Mouse (Mus musculus) MEL (cell line): ENCODE measurements around the gene Msi2. TPM values are rescaled to one million over a fixed set of nuclear protein-coding genes. Genes with fewer than 3 reads are reported as not detected.

Experiments used
- DNase-seq: peaks from one replicate; pipeline ENCODE4 v3.0.0; 2011; ENCODE audit warnings: low read depth, low spot score
- H3K27ac ChIP-seq: 2 replicates; pipeline ENCODE4 v1.5.1; 2012; ENCODE audit warnings: low read depth, mild to moderate bottlenecking, control low read depth, low read length, moderate library complexity; ENCODE audit not compliant: control insufficient read depth
- H3K27me3 ChIP-seq, 2 experiments: fragments of 150-350 bp in 1 of 2; sonication (generic) in 1 of 2; 2 replicates each; pipeline ENCODE4 v1.6.1; 2012; ENCODE audit warnings: low read length in 2 of 2, mild to moderate bottlenecking in 2 of 2, improper control_type of control experiment in 1 of 2, moderate library complexity in 1 of 2; ENCODE audit not compliant: insufficient read depth in 2 of 2, control insufficient read depth in 1 of 2
- H3K36me3 ChIP-seq, 2 experiments: 2 replicates each; pipeline ENCODE4 v1.6.1; 2012 to 2014; ENCODE audit warnings: low read length in 2 of 2, improper control_type of control experiment in 1 of 2, inconsistent platforms in 1 of 2, mild to moderate bottlenecking in 1 of 2; ENCODE audit not compliant: insufficient read depth in 2 of 2, control insufficient read depth in 1 of 2
- H3K4me1 ChIP-seq, 2 experiments: fragments of 150-350 bp in 1 of 2; sonication (generic) in 1 of 2; 2 replicates each; pipeline ENCODE4 v1.6.1; 2012; ENCODE audit warnings: low read length in 2 of 2, improper control_type of control experiment in 1 of 2, mild to moderate bottlenecking in 1 of 2; ENCODE audit not compliant: insufficient read depth in 2 of 2, control insufficient read depth in 1 of 2
- H3K4me3 ChIP-seq, 2 experiments: fragments of 150-350 bp in 1 of 2; sonication (generic) in 1 of 2; 2 replicates each; pipeline ENCODE4 v1.5.1; 2012; ENCODE audit warnings: low read depth in 2 of 2, low read length in 2 of 2, mild to moderate bottlenecking in 2 of 2, moderate library complexity in 2 of 2, control low read depth in 1 of 2, improper control_type of control experiment in 1 of 2; ENCODE audit not compliant: control insufficient read depth in 1 of 2, insufficient read depth in 1 of 2
- H3K79me2 ChIP-seq: 2 replicates; pipeline ENCODE4 v1.6.1; 2012; ENCODE audit warnings: mild to moderate bottlenecking, low read length, moderate library complexity; ENCODE audit not compliant: control insufficient read depth, poor library complexity, insufficient read depth
- H3K9ac ChIP-seq: 2 replicates; pipeline ENCODE4 v1.6.1; 2012; ENCODE audit warnings: low read depth, mild to moderate bottlenecking, control low read depth, low read length, moderate library complexity; ENCODE audit not compliant: control insufficient read depth, poor library complexity, severe bottlenecking
- H3K9me3 ChIP-seq: fragments of 150-350 bp; sonication (generic); replicated peaks from 2 replicates; pipeline ENCODE4 v1.6.1; 2012; ENCODE audit warnings: mild to moderate bottlenecking, low read length, improper control_type of control experiment, moderate library complexity; ENCODE audit not compliant: insufficient read depth
- CHD1 ChIP-seq: IDR thresholded peaks from 2 replicates; pipeline ENCODE4 v1.6.1; 2012; ENCODE audit warnings: low read depth, mild to moderate bottlenecking, inconsistent platforms, low read length, improper control_type of control experiment
- EP300 ChIP-seq, 2 experiments: IDR thresholded peaks; 2 replicates each; pipeline ENCODE4 v1.6.1; 2011; ENCODE audit warnings: improper control_type of control experiment in 2 of 2, low read length in 2 of 2, low read depth in 1 of 2, mild to moderate bottlenecking in 1 of 2
- ETS1 ChIP-seq: IDR thresholded peaks from 2 replicates; pipeline ENCODE4 v1.6.1; 2012; ENCODE audit warnings: low read depth, mild to moderate bottlenecking, inconsistent platforms, low read length, improper control_type of control experiment, moderate library complexity
- GABPA ChIP-seq: IDR thresholded peaks from 2 replicates; pipeline ENCODE4 v1.6.1; 2012; ENCODE audit warnings: low read depth, mild to moderate bottlenecking, inconsistent platforms, low read length, improper control_type of control experiment, moderate library complexity
- GATA1 ChIP-seq: IDR thresholded peaks from 2 replicates; pipeline ENCODE4 v1.6.1; 2011; ENCODE audit warnings: low read depth, low read length, improper control_type of control experiment
- MAZ ChIP-seq: IDR thresholded peaks from 2 replicates; pipeline ENCODE4 v1.6.1; 2012; ENCODE audit warnings: low read depth, mild to moderate bottlenecking, inconsistent platforms, low read length, improper control_type of control experiment
- MYC ChIP-seq: IDR thresholded peaks from 2 replicates; pipeline ENCODE4 v1.6.1; 2011; ENCODE audit warnings: low read depth, mild to moderate bottlenecking, low read length, improper control_type of control experiment, moderate library complexity
- NRF1 ChIP-seq: IDR thresholded peaks from 2 replicates; pipeline ENCODE4 v1.6.1; 2014; ENCODE audit warnings: low read depth, mild to moderate bottlenecking, inconsistent platforms, low read length, improper control_type of control experiment, moderate library complexity; ENCODE audit not compliant: poor library complexity, insufficient read depth, severe bottlenecking
- POLR2A ChIP-seq, 2 experiments: IDR thresholded peaks; 2 replicates each; pipeline ENCODE4 v1.6.1; 2011 to 2012; ENCODE audit warnings: low read length in 2 of 2, mild to moderate bottlenecking in 2 of 2, control low read depth in 1 of 2, improper control_type of control experiment in 1 of 2, low read depth in 1 of 2, moderate library complexity in 1 of 2; ENCODE audit not compliant: control insufficient read depth in 1 of 2, insufficient read depth in 1 of 2, poor library complexity in 1 of 2
- POLR2AphosphoS5 ChIP-seq: IDR thresholded peaks from 2 replicates; pipeline ENCODE4 v1.6.1; 2012; ENCODE audit warnings: low read depth, borderline replicate concordance, mild to moderate bottlenecking, inconsistent platforms, low read length, moderate library complexity, mixed read lengths
- RAD21 ChIP-seq: IDR thresholded peaks from 2 replicates; pipeline ENCODE4 v1.6.1; 2011; ENCODE audit warnings: mild to moderate bottlenecking, low read depth, low read length, improper control_type of control experiment
- SIN3A ChIP-seq: IDR thresholded peaks from 2 replicates; pipeline ENCODE4 v1.6.1; 2012; ENCODE audit warnings: low read length, improper control_type of control experiment, inconsistent platforms
- TAL1 ChIP-seq: IDR thresholded peaks from 2 replicates; pipeline ENCODE4 v1.6.1; 2012; ENCODE audit warnings: mild to moderate bottlenecking, inconsistent platforms, low read length, moderate library complexity, mixed read lengths
- TBP ChIP-seq: IDR thresholded peaks from 2 replicates; pipeline ENCODE4 v1.8.0; 2011; ENCODE audit warnings: low read depth, low read length, improper control_type of control experiment
- UBTF ChIP-seq: IDR thresholded peaks from 2 replicates; pipeline ENCODE4 v1.6.1; 2012; ENCODE audit warnings: low read depth, mild to moderate bottlenecking, inconsistent platforms, low read length, improper control_type of control experiment, moderate library complexity, borderline replicate concordance; ENCODE audit not compliant: insufficient read depth
- USF1 ChIP-seq: IDR thresholded peaks from 2 replicates; pipeline ENCODE4 v1.6.1; 2014; ENCODE audit warnings: low read depth, mild to moderate bottlenecking, inconsistent platforms, low read length, improper control_type of control experiment, moderate library complexity
- ZC3H11A ChIP-seq: IDR thresholded peaks from 2 replicates; pipeline ENCODE4 v1.6.1; 2012; ENCODE audit warnings: low read depth, mild to moderate bottlenecking, inconsistent platforms, low read length, improper control_type of control experiment
- ZMIZ1 ChIP-seq: IDR thresholded peaks from 2 replicates; pipeline ENCODE4 v1.6.1; 2012; ENCODE audit warnings: low read depth, mild to moderate bottlenecking, inconsistent platforms, low read length, improper control_type of control experiment, moderate library complexity
- ZNF384 ChIP-seq: IDR thresholded peaks from 2 replicates; pipeline ENCODE4 v1.6.1; 2012; ENCODE audit warnings: low read depth, mild to moderate bottlenecking, inconsistent platforms, low read length, improper control_type of control experiment
- polyA plus RNA-seq, 2 experiments: library from polyadenylated mRNA; stranded (reverse) in 1 of 2; unstranded in 1 of 2; fragments of >175 nt in 1 of 2; fragments of >200 nt in 1 of 2; gene quantifications; 2 replicates each; pipeline versions ENCODE4 v1.2.1 to v1.2.4; 2012; ENCODE audit warnings: low replicate concordance in 2 of 2, low read depth in 1 of 2; ENCODE audit not compliant: insufficient read length in 2 of 2, insufficient read depth in 1 of 2, missing spikeins in 1 of 2
- total RNA-seq: library from RNA; depleted of rRNA; stranded (reverse); fragments of 300-350 nt; gene quantifications from 2 replicates; pipeline ENCODE4 v1.2.3, GENCODE M21; 2012

The Msi2 gene
- total and polyA plus RNA-seq, 3 experiments, result 16.2 to 29.7 TPM; not detected in 1

DNA sequence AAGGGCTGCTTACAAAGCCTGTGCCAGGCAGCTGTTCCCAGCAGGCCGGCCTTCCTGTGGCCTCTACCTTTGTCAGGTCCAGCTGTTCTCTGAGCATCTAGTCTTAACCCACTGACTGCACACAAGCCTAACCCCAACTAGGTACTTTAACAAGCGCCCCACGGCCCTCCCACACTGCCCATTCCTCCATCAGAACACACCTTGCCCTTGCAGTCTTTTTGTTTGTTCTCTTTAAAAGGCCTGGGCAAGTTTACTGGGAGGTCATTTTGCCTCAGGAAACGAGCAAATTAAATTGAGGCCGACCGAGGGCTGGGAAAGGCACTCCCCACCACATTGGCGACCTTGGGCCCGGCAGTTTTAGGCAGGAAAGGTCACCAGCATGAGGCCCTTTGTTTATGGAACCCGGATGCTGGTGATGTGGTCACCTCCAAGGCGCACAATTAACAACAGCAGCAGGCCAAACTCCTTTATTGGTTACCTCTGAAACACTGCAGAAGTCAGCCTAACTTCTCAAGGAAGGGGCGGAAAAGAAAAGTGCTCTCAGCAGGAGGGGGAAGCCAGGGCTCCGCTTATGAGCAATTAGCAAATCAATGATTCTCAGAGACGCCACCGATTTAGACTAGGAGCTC is 28.4 kb downstream of the Msi2 start:
- Histone ChIP-seq H3K27ac (no peak overlapping the region), H3K4me1 (no peaks in the 10 kb centered on the region), H3K27me3 (no peaks in the 10 kb centered on the region), H3K9ac (no peak overlapping the region), H3K4me3 (no peak overlapping the region), H3K36me3 (peaks cover 0 to 7% of the 10 kb centered on the region in 2 experiments; a peak in 1 of 4 replicates), H3K9me3 (no peaks in the 10 kb centered on the region), H3K79me2 (no peaks in the 10 kb centered on the region)
- TF ChIP-seq ZMIZ1 (no peak), ETS1 (no peak), MYC (no peak), TBP (no peak), NRF1 (no peak)
- no peak for DNase-seq

GRCm38 (mm10) chr11:88688644-88689043 is 29.7 kb downstream of the Msi2 start:
- TF ChIP-seq ZC3H11A (no peak), TBP (no peak), CHD1 (no peak), MAZ (no peak), GATA1 (no peak), ZNF384 (no peak), POLR2AphosphoS5 (no peak), ZMIZ1 (no peak), USF1 (no peak)
- H3K9ac ChIP-seq, result no peak overlapping the region
- H3K9me3 ChIP-seq, result no peaks in the 10 kb centered on the region
- H3K4me1 ChIP-seq, result no peaks in the 10 kb centered on the region
- H3K27ac ChIP-seq, result no peak overlapping the region
- DNase-seq, result no peak
- no peaks in the 10 kb centered on the region for H3K27me3 ChIP-seq
- peaks cover 0 to 4% of the 10 kb centered on the region in 2 experiments; a peak in 2 of 4 replicates for H3K36me3 ChIP-seq
- no peaks in the 10 kb centered on the region for H3K79me2 ChIP-seq
- H3K4me3 ChIP-seq, result no peak overlapping the region

DNA sequence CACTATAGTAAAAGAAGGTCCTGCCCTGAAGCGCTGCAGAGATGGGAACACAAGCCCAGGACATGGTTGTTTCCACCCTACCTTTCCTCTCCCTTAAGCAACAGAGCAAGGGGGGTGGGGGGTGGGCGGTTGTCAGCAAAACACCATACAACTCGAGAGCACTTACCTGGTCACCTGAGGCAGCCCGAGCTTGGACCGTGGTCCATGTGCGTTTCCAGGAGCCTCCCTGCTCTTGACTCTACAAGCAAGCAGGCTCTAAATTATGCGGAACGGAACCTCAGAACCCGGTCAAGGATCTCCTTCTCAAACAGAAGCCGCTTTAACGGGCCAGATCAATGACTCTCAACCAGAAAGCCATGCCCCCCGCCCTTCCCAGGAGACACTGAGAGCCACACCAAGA is 30.6 kb downstream of the Msi2 start:
- no peaks in the 10 kb centered on the region for H3K9me3 ChIP-seq
- DNase-seq, result no peak
- H3K27me3 ChIP-seq, result no peaks in the 10 kb centered on the region
- H3K27ac ChIP-seq, result no peak overlapping the region
- H3K36me3 ChIP-seq, result peaks cover 0 to 4% of the 10 kb centered on the region in 2 experiments; a peak in 2 of 4 replicates
- TF ChIP-seq GABPA, result no peak
- no peak for TF ChIP-seq UBTF
- no peak for TF ChIP-seq ETS1
- no peak for TF ChIP-seq SIN3A
- no peak for TF ChIP-seq TAL1
- TF ChIP-seq CHD1, result no peak
- TF ChIP-seq POLR2A (IDR thresholded peaks at IDR 0.05; ENCODE audit: control insufficient read depth in 1 of 2, insufficient read depth in 1 of 2, low read depth in 1 of 2, low read length in 2 of 2, poor library complexity in 1 of 2), result no peak
- no peak for TF ChIP-seq RAD21
- TF ChIP-seq ZC3H11A, result no peak
- no peak for TF ChIP-seq EP300 (IDR thresholded peaks at IDR 0.05; ENCODE audit: low read depth in 1 of 2, low read length in 2 of 2)
- H3K4me3 ChIP-seq, result no peak overlapping the region
- H3K4me1 ChIP-seq, result no peaks in the 10 kb centered on the region
- H3K79me2 ChIP-seq, result no peaks in the 10 kb centered on the region
- H3K9ac ChIP-seq, result no peak overlapping the region
